Mouse (Mus musculus) monocyte, adult 2 months (primary cell): Measurements from ENCODE around the gene Cmtm8.

Experiments used
- DNase-seq, 2 experiments: peaks; one replicate each; pipeline ENCODE4 v3.0.0; 2022; ENCODE audit warnings: low spot score in 2 of 2, low read depth in 1 of 2

Cmtm8 gene

GRCm38 (mm10) chr9:114759886-114760285 is 84.1 kb downstream of the Cmtm8 start:
- no peak for DNase-seq

- DNase-seq = no peak
Measured at GRCm38 (mm10) chr9:114758801-114759200, 85.2 kb downstream of the Cmtm8 start.

GRCm38 (mm10) chr9:114758272-114758671 is 85.7 kb downstream of the Cmtm8 start:
- DNase-seq = no peak

- DNase-seq = peak; percentile 96 to 97
Measured at GRCm38 (mm10) chr9:114752863-114753484, 91.0 kb downstream of the Cmtm8 start.

GRCm38 (mm10) chr9:114752311-114752710 is 91.6 kb downstream of the Cmtm8 start:
- DNase-seq = no peak

GRCm38 (mm10) chr9:114751582-114751981 is 92.4 kb downstream of the Cmtm8 start:
- DNase-seq = no peak

- DNase-seq = no peak
Measured at GRCm38 (mm10) chr9:114747466-114747865, 96.5 kb downstream of the Cmtm8 start.

GRCm38 (mm10) chr9:114747012-114747411 is 96.9 kb downstream of the Cmtm8 start:
- DNase-seq = no peak

GRCm38 (mm10) chr9:114745654-114746053 is 98.3 kb downstream of the Cmtm8 start:
- no peak for DNase-seq

- no peak for DNase-seq
Measured at GRCm38 (mm10) chr9:114745163-114745562, 98.8 kb downstream of the Cmtm8 start.

GRCm38 (mm10) chr9:114742731-114743130 is 101.2 kb downstream of the Cmtm8 start:
- DNase-seq = peak; percentile 34 to 54

GRCm38 (mm10) chr9:114740336-114740735 is 103.6 kb downstream of the Cmtm8 start:
- DNase-seq = no peak
